Mouse (Mus musculus) small intestine, adult 10 weeks (tissue): ENCODE results near the gene Cds2. TPM values are rescaled to one million over a fixed set of nuclear protein-coding genes. Genes with fewer than 3 reads are reported as not detected.

ENCODE experiments used
- polyA plus RNA-seq: library from polyadenylated mRNA; stranded (reverse); fragments of 350-450 nt; fragmentation: Illumina TruSeq; extraction: RNeasy Lipid Tissue Mini Kit (QIAGEN cat#74804); gene quantifications from one replicate; pipeline ENCODE4 v1.2.3, GENCODE M21; 2014; ENCODE audit warnings: low replicate concordance

Cds2 gene
- polyA plus RNA-seq: 14.0 TPM

DNA sequence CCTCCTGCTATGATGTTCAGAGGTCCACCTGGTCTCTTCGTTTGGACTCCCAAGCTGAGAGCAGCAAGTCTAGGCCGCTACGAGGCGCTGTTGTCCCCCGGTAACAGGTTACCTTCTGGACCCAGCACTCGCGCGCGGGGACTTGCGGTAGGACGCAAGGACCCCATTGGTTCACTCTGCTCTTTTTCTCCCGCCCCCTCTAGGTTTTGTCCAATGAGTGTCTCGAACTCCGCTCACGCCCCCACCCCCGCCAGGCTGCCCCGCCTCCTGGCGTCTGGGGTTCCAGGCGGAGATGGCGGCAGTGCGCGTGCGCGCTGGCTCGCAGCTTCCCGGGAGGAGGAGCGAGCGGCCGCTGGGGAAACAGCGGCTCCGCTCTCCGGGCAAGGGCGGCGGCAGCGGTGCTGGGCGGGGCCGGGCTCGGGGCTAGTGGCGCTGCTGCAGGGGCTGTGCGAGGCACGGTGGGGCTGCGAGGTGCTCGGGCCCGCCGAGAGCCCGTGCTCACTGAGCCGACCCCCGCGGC, at the start of gene Cds2:
Gene Cds2, plus strand, starts transcription at position 270 of the 520 bp plus-strand sequence.

DNA sequence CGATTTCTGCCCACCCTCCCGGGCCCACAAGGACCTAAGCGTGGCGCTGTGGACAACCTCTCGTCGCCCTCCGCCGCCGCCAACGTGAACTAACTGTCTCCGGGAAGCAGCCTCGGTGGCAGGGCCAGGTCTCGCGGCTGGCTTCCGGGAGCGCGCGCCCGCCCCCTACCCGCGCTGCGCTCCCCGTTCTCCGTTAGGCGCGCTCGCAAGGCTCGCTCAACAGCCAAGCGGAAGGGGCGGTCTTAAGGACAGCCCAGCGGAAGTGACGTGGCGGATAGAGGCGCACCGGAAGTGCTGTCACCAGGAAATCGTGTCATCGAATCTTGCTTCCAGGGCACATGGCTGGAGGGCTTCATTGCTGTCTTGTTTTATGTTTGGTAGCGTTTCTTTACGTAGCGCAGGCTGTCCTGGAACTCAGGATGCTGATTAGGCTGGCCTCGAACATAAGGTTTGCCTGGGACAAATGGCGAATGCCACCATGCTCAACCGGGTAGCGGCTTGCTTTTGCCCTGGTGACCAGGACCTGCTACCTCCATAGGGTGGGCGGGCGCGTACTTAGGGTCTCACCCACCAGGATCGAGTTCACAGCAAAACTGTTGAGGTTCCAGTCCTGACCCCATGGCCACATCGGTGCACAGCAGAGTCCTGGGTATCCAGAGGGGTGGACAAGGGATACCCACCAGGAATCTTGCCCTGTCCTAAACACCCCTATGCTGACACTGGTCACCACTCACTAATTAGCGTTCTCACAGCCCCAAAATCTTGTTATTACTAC, 15.2 kb upstream of the Cds2 start, which contains the start of gene Tmem230:
Gene Tmem230, minus strand, starts transcription at position 269 of the 775 bp plus-strand sequence.

DNA sequence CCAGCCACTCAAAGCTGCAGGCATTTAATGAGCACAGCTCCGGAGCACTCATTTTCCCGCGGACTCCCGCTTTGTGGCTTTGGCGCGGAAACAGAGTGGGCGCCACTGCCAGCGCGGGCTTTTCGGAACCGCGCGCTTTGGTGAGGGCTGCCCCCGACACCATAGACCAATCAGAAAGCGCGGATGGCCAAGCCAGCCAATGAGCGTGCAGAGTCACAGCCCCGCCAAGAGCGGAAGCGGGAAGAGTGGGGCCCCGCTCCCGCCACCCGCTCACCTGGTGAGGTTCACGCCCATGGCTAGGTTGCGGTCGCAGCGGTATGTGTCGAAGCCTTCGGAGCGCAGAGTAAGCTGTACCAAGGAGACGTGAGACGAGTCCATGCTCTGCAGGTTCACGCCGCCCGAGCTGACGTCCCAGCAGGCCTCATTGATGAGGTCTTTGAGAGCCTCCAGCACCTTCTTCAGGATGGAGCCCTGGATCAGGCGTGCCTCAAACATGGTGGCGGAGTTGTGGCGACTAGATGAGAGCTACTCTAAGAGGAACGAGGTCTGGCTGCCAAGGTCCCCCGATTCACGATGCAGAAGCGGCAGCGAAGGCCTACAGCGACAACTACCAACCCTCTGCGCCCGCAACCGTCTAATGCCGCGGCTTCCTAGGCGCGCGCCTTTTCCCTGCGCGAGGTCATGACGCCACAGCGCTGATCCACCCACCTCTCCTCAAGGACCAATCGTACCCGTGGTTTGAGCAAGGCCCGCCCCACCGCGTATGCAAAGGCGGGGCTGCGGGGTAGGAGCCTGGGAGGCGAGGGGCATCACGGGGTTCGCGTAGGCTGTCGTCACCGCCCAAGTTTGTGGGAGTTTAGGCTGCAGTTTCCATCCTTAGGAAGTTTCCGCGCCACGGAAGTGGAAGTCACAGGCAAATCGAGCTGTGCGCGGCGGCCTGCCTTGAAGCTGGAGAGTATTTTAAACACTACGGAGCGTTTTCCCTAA, 10.1 kb upstream of the Cds2 start, which contains the start of gene Pcna:
Gene Pcna, minus strand, starts transcription at position 773 of the 987 bp plus-strand sequence.

Other genes starting within 250 kb of the Cds2 start
- gene Rassf2, start 232.9 kb upstream of the Cds2 start, polyA plus RNA-seq: 2.5 TPM
- gene Slc23a2, start 118.0 kb upstream of the Cds2 start, polyA plus RNA-seq: 64.7 TPM
- gene Tmem230, start 15.3 kb upstream of the Cds2 start, polyA plus RNA-seq: 93.4 TPM
- gene Pcna, start 9.8 kb upstream of the Cds2 start, polyA plus RNA-seq: 344 TPM
- gene Prokr2, start 122.3 kb downstream of the Cds2 start, polyA plus RNA-seq: not detected